Mouse (Mus musculus): ENCODE data around the gene 4921517D22Rik. TPM values are rescaled to one million over a fixed set of nuclear protein-coding genes. Genes with fewer than 3 reads are reported as not detected.

Gene 4921517D22Rik
- polyA plus RNA-seq, 1 experiment, result not detected

Other genes with a start within 250 kb of the 4921517D22Rik start
- gene Agtpbp1, start 108.9 kb downstream of the 4921517D22Rik start, polyA plus RNA-seq (2012; ENCODE audit: insufficient read depth, insufficient read length, missing spikeins), result 38.1 and 46.3 TPM in 2 replicates
- gene Naa35, start 108.8 kb downstream of the 4921517D22Rik start, polyA plus RNA-seq (2012; ENCODE audit: insufficient read depth, insufficient read length, missing spikeins), result 36.6 and 57.0 TPM in 2 replicates
- gene Golm1, start 18.3 kb downstream of the 4921517D22Rik start, polyA plus RNA-seq (2012; ENCODE audit: insufficient read depth, insufficient read length, missing spikeins), result 5.4 and 7.6 TPM in 2 replicates
- not detected in 2 replicates for gene Spata31d1a, start 16.2 kb upstream of the 4921517D22Rik start, polyA plus RNA-seq (2012; ENCODE audit: insufficient read depth, insufficient read length, missing spikeins)
- gene Spata31d1b, start 18.2 kb upstream of the 4921517D22Rik start, polyA plus RNA-seq (2012; ENCODE audit: insufficient read depth, insufficient read length, missing spikeins), result not detected in 2 replicates
- gene Spata31d1d, start 37.6 kb upstream of the 4921517D22Rik start, polyA plus RNA-seq (2012; ENCODE audit: insufficient read depth, insufficient read length, missing spikeins), result not detected in 2 replicates
- gene 1700014D04Rik, start 52.6 kb upstream of the 4921517D22Rik start, polyA plus RNA-seq (2012; ENCODE audit: insufficient read depth, insufficient read length, missing spikeins), result not detected in 2 replicates
- gene Isca1, start 75.7 kb upstream of the 4921517D22Rik start, polyA plus RNA-seq (2012; ENCODE audit: insufficient read depth, insufficient read length, missing spikeins), result 286 and 370 TPM in 2 replicates
- gene Gm49354, start 88.1 kb upstream of the 4921517D22Rik start, polyA plus RNA-seq (2012; ENCODE audit: insufficient read depth, insufficient read length, missing spikeins), result not detected in 2 replicates
- gene Tut7, start 129.0 kb upstream of the 4921517D22Rik start, polyA plus RNA-seq (2012; ENCODE audit: insufficient read depth, insufficient read length, missing spikeins), result 33.9 and 51.0 TPM in 2 replicates

Data from brown adipose tissue, adult 24 weeks (tissue).